Mouse (Mus musculus) kidney, postnatal 14 days (tissue): ENCODE measurements at regions not wholly inside any gene's neighbourhood (a gene's known extent, or its start where the extent isn't known, plus 50 kb on each side); places are given as distances from the start of the nearest gene placed in this dataset.
"Not testable (repeated sequence)": the region's sequence is repeated elsewhere in the genome, so short reads cannot be mapped to it uniquely, and the experiment has no call there.

Experiments used
- DNase-seq: peaks from one replicate; pipeline ENCODE4 v3.0.0; 2022; ENCODE audit warnings: mixed read lengths

- not testable (repeated sequence) for DNase-seq
These were observed 726.9 kb upstream of the Zfp386 start for GRCm38 (mm10) chr12:115320641-115321040.

GRCm38 (mm10) chr12:115328439-115328838, 719.1 kb upstream of the Zfp386 start:
- no peak for DNase-seq

- DNase-seq: not testable (repeated sequence)
These were observed 712.8 kb upstream of the Zfp386 start for GRCm38 (mm10) chr12:115334770-115335169.

- no peak for DNase-seq
These were observed 710.9 kb upstream of the Zfp386 start for GRCm38 (mm10) chr12:115336594-115336993.

DNA sequence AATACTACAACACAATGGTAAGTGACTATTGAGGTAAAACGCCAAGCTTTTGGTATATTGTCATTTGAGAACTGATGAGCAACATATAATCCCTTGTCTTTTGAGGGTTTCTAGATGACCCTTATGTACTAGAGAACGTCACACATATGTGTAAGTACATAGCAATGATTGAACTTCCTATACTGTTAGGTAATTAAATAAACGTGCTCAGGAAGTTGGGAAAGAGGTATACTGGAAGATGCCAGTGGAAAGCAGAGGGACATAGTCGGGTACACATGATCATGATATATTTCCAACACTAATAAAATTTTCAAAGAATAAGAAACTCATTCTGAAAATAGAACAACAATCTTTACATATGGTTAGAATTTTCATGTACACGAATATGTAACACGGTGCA, 701.4 kb upstream of the Zfp386 start:
- not testable (repeated sequence) for DNase-seq

- DNase-seq: not testable (repeated sequence)
These were observed 688.5 kb upstream of the Zfp386 start for GRCm38 (mm10) chr12:115359050-115359449.

GRCm38 (mm10) chr12:115365628-115366027, 681.9 kb upstream of the Zfp386 start:
- DNase-seq: not testable (repeated sequence)

DNA sequence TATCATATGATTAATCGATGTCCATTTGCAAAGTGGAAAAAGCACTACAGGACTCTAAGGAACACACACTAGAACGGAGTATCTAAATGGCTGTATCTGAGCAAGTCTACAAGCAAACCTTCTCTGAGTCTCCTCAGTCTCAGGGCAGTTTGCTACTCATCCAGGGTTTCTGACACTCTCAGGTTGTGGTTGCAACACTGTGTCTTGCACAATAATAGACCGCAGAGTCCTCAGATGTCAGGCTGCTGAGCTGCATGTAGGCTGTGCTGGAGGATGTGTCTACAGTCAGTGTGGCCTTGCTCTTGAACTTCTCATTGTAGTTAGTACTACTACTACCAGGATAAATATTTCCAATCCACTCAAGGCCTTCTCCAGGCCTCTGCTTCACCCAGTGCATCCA, 675.7 kb upstream of the Zfp386 start:
- not testable (repeated sequence) for DNase-seq

GRCm38 (mm10) chr12:115373056-115373455, 674.5 kb upstream of the Zfp386 start:
- not testable (repeated sequence) for DNase-seq

DNA sequence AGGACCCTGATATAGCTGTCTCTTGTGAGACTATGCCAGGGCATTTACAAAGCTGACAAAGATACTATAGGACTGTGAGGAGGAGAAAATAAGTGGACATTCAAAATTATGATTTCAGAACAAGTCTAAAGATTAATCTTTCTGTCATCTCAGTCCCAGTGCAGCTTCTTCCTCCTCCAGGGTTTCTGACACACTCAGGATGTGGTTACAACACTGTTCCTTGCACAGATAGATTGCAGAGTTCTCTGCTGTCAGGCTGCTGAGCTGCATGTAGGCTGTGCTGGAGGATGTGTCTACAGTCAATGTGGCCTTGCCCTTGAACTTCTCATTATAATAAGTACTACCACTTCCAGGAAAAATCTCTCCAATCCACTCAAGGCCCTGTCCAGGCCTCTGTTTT, 661.0 kb upstream of the Zfp386 start:
- not testable (repeated sequence) for DNase-seq

DNA sequence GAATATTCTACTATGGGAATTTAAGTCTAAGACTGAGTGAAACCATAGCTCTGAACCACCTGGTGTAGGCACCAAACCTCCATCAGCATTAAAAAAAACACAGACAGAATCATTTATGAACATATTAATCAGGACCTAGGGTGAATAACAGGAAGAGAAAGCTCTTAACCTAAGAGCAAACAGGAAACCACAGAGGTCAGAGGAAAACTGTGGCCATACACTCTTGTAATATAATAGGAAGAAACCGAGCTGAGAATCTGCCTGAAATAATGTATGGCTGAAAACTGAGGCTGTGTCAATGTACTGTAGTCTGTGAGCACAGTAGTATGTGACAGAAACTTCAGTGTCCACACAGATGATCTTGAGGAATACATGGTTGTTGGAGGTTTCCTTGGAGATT, 643.4 kb upstream of the Zfp386 start:
- DNase-seq: no peak

DNA sequence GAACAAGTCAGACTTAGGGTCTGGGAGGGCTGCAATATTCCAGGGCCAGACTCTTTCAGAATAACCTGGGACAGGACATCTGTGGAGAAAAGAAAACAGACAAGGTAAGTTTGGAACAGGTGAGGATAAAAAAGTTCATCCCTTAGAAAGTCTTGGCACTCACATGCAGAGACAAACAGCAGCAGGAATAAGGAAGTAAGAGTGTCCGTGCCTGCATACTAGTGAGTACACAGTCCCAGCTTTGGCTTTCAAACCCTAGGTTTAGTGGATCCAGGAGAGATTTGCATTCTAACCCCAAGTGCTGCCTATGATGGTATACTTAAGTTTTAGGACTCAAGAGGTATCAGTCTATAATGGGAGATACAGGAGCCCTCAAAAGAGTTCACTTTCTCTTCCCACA, 642.9 kb upstream of the Zfp386 start:
- DNase-seq: no peak

DNA sequence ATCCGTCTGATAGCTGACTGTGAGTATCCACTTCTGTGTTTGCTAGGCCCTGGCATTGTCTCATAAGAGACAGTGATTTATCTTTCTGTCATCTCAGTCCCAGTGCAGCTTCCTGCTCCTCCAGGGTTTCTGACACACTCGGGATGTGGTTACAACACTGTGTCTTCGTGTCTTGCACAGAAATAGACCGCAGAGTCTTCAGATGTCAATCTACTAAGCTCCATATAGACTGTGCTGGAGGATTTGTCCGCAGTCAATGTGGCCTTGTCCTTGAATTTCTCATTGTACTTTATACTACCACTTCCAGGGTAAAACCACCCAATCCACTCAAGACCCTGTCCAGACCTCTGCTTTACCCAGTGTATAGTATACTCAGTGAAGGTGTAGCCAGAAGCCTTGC, 601.3 kb upstream of the Zfp386 start:
- not testable (repeated sequence) for DNase-seq

GRCm38 (mm10) chr12:115452626-115453025, 594.9 kb upstream of the Zfp386 start:
- DNase-seq: not testable (repeated sequence)

DNA sequence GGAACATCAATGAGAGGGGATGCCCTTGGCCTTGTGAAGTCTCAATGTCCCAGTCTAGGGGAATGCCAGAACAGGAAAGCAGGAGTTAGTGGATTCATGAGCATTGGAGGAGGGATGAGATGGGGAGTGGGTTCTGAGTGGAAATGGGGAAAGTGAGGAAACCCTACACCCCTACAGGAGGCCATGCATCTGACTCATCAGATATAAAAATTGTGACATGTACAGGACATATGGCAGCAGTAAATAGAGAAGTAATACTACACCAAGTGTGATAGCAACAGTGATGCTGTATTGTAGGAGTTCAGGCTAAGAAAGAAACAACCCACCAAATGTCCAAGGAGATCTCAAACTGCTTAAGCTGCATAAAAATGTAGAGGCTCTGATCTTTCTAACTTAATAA, 582.7 kb upstream of the Zfp386 start:
- not testable (repeated sequence) for DNase-seq

GRCm38 (mm10) chr12:115468015-115468414, 579.5 kb upstream of the Zfp386 start:
- not testable (repeated sequence) for DNase-seq

DNA sequence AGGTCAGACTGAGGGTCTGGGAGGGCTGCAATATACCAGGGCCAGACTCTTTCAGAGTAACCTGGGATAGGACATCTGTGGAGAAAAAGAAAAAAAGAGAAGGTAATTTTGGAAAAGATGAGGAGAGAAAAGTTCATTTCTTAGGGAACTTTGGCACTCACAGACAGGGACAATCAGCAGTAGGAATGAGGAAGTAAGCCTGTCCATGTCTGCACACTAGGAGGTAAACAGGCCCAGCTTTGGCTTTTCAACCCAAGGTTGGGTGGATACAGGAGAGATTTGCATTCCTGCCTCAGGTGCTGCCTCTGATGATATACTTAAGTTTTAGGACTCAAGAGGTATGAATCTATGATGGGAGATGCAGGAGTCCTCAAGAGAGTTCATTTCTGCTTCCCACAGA, 579.0 kb upstream of the Zfp386 start:
- not testable (repeated sequence) for DNase-seq

DNA sequence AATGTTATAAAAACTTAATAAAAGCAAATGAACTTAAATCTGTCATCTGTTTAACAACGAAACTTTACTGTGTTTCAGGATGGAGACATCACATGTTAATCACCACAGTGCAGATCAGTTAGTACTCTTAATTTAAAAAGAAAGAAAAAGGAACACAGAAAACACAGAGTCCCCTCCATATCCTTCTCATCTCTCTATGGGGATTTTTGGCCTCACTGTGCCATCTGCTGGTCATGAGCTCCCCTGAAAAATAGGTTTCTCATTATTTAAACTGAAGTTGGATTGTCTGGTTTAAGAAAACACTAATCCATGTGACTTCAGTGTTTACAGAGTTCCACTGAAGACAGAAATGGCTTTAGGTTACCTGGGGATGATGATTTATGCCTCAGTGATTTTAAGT, 548.7 kb upstream of the Zfp386 start:
- DNase-seq: no peak

GRCm38 (mm10) chr12:115507285-115507684, 540.2 kb upstream of the Zfp386 start:
- not testable (repeated sequence) for DNase-seq

DNA sequence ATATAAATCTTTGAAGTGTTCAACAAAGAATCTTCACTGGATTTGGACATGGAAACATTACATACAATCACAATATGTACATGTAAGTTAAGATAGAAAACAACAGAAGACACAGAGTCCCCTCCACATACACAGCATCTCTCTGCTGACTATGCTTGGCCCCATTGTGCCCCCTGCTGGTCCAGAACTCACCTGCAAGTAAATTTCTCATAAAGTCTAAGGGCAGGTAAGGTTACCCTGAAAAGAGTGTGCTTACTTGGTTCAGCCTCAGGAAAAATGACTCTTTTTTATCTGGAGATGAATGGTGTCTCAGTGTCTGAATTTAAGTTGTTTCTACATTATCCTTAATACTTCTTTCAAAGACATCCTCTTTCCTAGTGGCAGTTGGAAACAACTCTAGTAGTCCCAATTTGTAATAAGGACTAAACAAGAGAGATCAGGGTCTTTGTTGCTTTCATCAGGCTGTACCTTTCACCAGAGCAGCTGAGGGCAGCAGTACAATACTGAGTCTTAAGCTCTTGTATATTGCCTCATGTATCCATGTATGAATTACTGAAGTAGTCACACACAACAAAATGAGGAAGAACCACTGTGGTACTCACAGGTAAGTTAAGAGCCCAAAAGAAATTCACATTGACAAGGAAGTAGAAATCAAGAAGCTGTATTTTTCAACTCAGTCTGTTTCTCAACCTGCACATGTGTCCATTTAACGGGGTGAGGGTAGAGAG, 538.7 kb upstream of the Zfp386 start:
- DNase-seq: not testable (repeated sequence)

GRCm38 (mm10) chr12:115518778-115519541, 528.6 kb upstream of the Zfp386 start:
- not testable (repeated sequence) for DNase-seq

DNA sequence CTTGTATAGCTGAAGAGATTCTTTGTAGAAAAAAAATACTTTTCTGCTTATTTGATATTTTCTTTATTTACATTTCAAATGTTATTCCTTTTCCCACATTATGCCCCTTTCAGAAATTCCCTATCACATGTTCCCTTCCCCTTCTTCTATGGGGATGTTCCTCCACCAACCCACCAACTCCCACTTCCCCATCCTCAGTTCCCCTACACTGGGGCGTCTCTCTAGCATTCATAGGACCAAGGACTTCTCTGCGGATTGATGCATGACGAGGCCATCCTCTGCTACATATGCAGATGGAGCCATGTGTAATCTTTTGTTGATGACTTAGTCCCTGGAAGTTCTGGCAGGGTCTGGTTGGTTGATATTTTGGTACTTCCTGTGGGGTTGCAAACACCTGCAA, 520.5 kb upstream of the Zfp386 start:
- DNase-seq: no peak

GRCm38 (mm10) chr12:115542482-115542881, 505.0 kb upstream of the Zfp386 start:
- DNase-seq: no peak

GRCm38 (mm10) chr12:115566878-115567277, 480.6 kb upstream of the Zfp386 start:
- DNase-seq: not testable (repeated sequence)
